Mouse (Mus musculus) liver, postnatal 0 days (tissue): ENCODE measurements around the gene Xdh.

ENCODE experiments used
- CTCF ChIP-seq: sonication (generic); IDR thresholded peaks from 2 replicates; pipeline ENCODE4 v1.5.1; 2016; ENCODE audit warnings: antibody characterized with exemption, low read depth
- EP300 ChIP-seq: IDR thresholded peaks from 2 replicates; pipeline ENCODE4 v1.6.1; 2016; ENCODE audit warnings: antibody characterized with exemption, low read depth, mild to moderate bottlenecking

DNA sequence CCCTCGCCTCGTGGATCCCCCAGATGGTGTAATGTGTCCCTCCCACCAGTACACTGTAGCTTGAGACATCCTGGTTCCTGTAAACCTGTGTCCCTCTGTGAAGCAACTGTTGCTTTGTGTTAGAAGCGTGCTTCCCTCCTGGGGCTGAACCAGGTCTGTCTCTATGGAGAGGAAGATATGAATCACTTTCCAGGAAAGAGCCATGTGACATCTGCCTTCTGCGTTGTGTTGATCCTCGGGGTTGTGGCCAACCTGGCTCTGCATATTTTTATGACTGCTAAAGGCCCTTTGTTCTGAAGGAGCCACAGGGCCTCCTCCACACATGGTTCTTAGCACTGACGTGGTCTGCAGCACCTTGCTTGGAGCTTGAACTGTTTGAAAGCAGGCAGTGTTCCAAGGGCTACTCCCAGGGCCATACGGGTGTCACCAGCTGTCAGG is 31.0 kb downstream of the Xdh start:
- TF ChIP-seq CTCF (no peak), EP300 (no peak)
